Mouse (Mus musculus): Measurements from ENCODE around the gene Ugt1a6b.

Ugt1a6b gene

DNA sequence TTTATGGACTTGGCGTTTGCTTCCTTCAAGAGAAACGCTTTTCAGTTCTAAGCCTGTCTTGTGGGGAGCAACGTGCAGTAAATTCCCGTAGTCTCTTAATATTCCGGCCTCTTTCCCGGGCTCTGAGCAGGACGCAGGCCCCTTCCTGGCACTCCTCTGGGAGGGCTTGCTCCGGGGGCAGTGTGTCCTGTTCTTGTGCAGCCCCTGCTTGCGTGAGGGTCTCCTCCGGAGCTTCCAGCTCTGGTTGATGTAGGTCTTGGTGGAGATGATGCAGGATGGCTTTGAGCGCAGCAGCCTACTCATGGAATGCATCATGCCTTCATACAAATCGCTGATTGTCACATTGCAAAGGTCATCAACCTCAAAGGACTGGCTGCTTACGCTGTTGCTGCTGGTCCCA lies 163.1 kb downstream of the Ugt1a6b start:
- DNase-seq, result no peak

DNA sequence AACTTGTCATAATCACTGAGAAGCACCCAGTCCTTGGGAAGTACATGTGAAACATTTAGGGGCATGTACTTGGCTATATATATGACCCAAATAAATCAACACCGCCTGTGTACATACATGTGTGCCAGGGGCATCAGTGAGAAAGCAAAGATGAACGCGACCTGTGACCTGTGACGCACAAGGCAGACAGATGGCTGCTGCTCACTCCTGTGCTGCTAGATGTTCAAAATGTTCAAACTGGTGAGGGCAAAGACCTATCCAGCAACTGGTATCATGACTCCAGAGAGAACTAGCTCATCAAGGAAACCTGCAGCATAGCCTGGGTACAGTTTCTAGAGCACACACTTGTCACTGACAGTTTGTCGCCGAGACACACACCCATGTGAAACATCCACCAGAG lies 164.4 kb downstream of the Ugt1a6b start:
- no peak for DNase-seq

DNA sequence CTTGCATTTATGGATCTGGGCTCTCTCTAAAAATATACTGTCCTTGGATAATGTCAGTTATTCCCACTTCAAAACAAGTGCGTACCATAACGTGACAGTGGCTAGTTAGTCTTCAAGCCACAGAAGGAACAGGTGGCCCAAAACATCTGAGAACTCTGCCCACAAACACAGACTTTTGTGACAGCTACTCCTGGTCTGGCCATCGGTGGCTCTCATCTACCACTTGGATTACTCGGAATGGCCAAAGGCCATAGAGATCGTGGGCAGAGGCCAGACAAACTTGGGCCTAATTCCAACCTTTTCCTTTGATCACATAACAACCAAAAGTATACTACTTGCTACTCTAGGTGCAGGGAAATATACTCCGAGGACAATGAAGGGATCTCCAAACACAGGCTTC lies 165.0 kb downstream of the Ugt1a6b start:
- DNase-seq, result no peak
